Mouse (Mus musculus) erythroblast, embryonic 14.5 days (primary cell): ENCODE data around the gene Ccdc137.

ENCODE experiments used
- GATA1 ChIP-seq: IDR thresholded peaks from 2 replicates; pipeline ENCODE4 v1.6.1; 2012; ENCODE audit warnings: low read length, inconsistent platforms, mixed read lengths
- TAL1 ChIP-seq: IDR thresholded peaks from 3 replicates; pipeline ENCODE4 v1.6.1; 2012; ENCODE audit warnings: low read length, inconsistent platforms, mixed read lengths

DNA sequence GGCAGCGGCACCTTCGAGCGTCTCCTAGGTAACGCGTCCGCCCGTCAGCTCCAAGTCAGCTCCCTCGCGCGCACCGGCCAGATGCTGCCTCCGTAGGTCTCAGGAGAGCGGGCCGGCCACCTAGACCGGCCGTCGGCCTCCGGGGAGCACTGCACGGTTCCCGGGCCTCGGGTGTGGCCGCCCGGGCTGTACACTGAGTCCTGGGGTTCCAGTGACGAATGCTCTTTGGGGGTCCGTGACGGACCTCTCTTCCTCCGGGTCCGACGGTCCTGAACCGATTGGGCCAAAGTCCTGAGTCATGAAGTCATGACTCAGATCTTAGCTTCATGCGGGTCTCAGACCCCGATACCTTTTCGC is 9.8 kb downstream of the Ccdc137 start:
- no peak for TF ChIP-seq TAL1
- no peak for TF ChIP-seq GATA1
